Mouse (Mus musculus) brain, embryonic 14.5 days (tissue): ENCODE results near the gene Lef1.

Source experiments
- CTCF ChIP-seq: fragments of 200-500 bp; IDR thresholded peaks from 2 replicates; pipeline ENCODE4 v1.5.1; 2012; ENCODE audit warnings: inconsistent platforms, mild to moderate bottlenecking, moderate library complexity, borderline replicate concordance; ENCODE audit not compliant: insufficient read depth, insufficient read length; ENCODE audit errors: extremely low read depth
- POLR2A ChIP-seq: fragments of 200-500 bp; IDR thresholded peaks from 2 replicates; pipeline ENCODE4 v1.6.1; 2012; ENCODE audit warnings: mild to moderate bottlenecking, inconsistent platforms, borderline replicate concordance; ENCODE audit not compliant: poor library complexity, insufficient read depth, insufficient read length, severe bottlenecking; ENCODE audit errors: extremely low read depth

DNA sequence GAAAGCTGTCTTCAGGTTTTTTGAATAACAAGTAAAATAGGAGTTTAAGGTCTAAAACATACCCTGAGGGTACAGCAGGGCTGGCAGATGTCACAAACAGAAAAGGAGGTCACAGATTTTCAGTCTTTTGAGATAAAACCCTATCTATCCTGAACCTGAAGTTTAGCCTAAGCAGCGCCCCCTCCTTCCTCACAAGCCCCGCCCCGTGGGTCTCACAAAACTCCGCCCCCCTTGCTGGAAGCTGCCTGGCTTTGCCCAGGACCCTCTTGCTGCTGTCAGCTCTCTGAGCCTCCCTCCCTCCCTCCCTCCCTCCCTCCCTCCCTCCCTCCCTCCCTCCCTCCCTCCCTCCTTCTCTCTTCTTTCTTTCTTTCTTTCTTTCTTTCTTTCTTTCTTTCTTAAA lies 31.3 kb downstream of the Lef1 start:
- TF ChIP-seq CTCF (no peak), POLR2A (no peak)
